Mouse (Mus musculus) heart, postnatal 0 days (tissue): ENCODE data around the gene Eif4e2. TPM values are rescaled to one million over a fixed set of nuclear protein-coding genes. Genes with fewer than 3 reads are reported as not detected.

Experiments
- ATAC-seq: fragments of 200-750 bp; cut with Nextera tagmentation; 2 replicates; pipeline ENCODE4 v1.8.0; 2017; ENCODE audit warnings: low read depth, moderate number of reproducible peaks, moderate library complexity; ENCODE audit not compliant: insufficient read depth
- DNase-seq: peaks from one replicate; pipeline ENCODE4 v3.0.0-alpha.2; 2016; ENCODE audit warnings: low spot score
- H3K27ac ChIP-seq: fragments of 300-500 bp; sonication (generic); 2 replicates; pipeline ENCODE4 v1.5.1; 2014; ENCODE audit warnings: low read depth, mild to moderate bottlenecking
- H3K27me3 ChIP-seq: fragments of 300-500 bp; sonication (generic); 2 replicates; pipeline ENCODE4 v1.6.1; 2014; ENCODE audit warnings: low read length, mixed read lengths; ENCODE audit not compliant: control insufficient read depth, insufficient read depth
- H3K36me3 ChIP-seq: fragments of 300-500 bp; sonication (generic); replicated peaks from 2 replicates; pipeline ENCODE4 v1.6.1; 2014; ENCODE audit warnings: low read length, mixed read lengths; ENCODE audit not compliant: control insufficient read depth, insufficient read depth
- H3K4me1 ChIP-seq: fragments of 300-500 bp; sonication (generic); 2 replicates; pipeline ENCODE4 v1.6.1; 2014; ENCODE audit warnings: antibody characterized with exemption; ENCODE audit not compliant: control insufficient read depth, insufficient read depth
- H3K4me2 ChIP-seq: fragments of 300-500 bp; sonication (generic); 2 replicates; pipeline ENCODE4 v1.6.1; 2014; ENCODE audit warnings: low read depth, mild to moderate bottlenecking, low read length, moderate library complexity
- H3K4me3 ChIP-seq: fragments of 300-500 bp; sonication (generic); 2 replicates; pipeline ENCODE4 v1.5.1; 2014; ENCODE audit warnings: low read depth, low read length
- H3K9ac ChIP-seq: fragments of 300-500 bp; sonication (generic); replicated peaks from 2 replicates; pipeline ENCODE4 v1.6.1; 2014; ENCODE audit warnings: low read depth, low read length, mixed read lengths
- H3K9me3 ChIP-seq: fragments of 300-500 bp; sonication (generic); replicated peaks from 2 replicates; pipeline ENCODE4 v1.6.1; 2016; ENCODE audit warnings: low read length; ENCODE audit not compliant: control insufficient read depth
- CTCF ChIP-seq: IDR thresholded peaks from 2 replicates; pipeline ENCODE4 v1.5.1; 2016; ENCODE audit warnings: antibody characterized with exemption, control low read depth, low read depth
- EP300 ChIP-seq: IDR thresholded peaks from 2 replicates; pipeline ENCODE4 v1.6.1; 2016; ENCODE audit warnings: antibody characterized with exemption, low read depth
- WGBS: fragments of 180-500 bp; shearing (Covaris S2); extraction: QIAGEN DNeasy Blood & Tissue Kit; methylation state at CpG from one replicate; pipeline ENCODE4 v1.1.7; 2014; 5-methylcytosine and 5-hydroxymethylcytosine counted together
- polyA plus RNA-seq: library from polyadenylated mRNA; unstranded; fragments of >200 nt; fragmentation: Nextera tagmentation; extraction: Ambion mirVana; gene quantifications from 2 replicates; pipeline ENCODE4 v1.2.1, GENCODE M21; 2015
- total RNA-seq: library from RNA; depleted of rRNA; stranded (reverse); fragments of >200 nt; gene quantifications from 2 replicates; pipeline ENCODE4 v1.2.3, GENCODE M21; 2014; ENCODE audit warnings: low replicate concordance

The Eif4e2 gene
- total and polyA plus RNA-seq, 2 experiments from 2014 or later, result 54.9 to 80.9 TPM

GRCm38 (mm10) chr1:87190429-87190828 is 23.3 kb upstream of the Eif4e2 start, which contains the start of gene Chrnd:
TSS of gene Chrnd (plus strand) at chr1:87190607.
- no peaks in the 10 kb centered on the region for H3K4me1 ChIP-seq
- DNase-seq (no peak), ATAC-seq (no peak)
- 32% methylated on average over 4 of the region's 4 CpGs for WGBS
- H3K9me3 ChIP-seq, result no peaks in the 10 kb centered on the region
- H3K27me3 ChIP-seq, result peaks cover 38% of the 10 kb centered on the region
- no peaks in the 10 kb centered on the region for H3K36me3 ChIP-seq
- H3K4me2 ChIP-seq, result no peak within 1 kb of the TSS
- H3K27ac ChIP-seq, result no peak within 1 kb of the TSS
- no peak for TF ChIP-seq EP300
- TF ChIP-seq CTCF, result no peak
- no peak within 1 kb of the TSS for H3K4me3 ChIP-seq
- no peak within 1 kb of the TSS for H3K9ac ChIP-seq

GRCm38 (mm10) chr1:87197296-87197695 is 16.4 kb upstream of the Eif4e2 start:
- no peak for DNase-seq
- H3K27ac ChIP-seq, result no peak overlapping the region
- no peak overlapping the region for H3K4me3 ChIP-seq
- no peak overlapping the region for H3K4me2 ChIP-seq
- H3K9ac ChIP-seq, result no peak overlapping the region
- no peaks in the 10 kb centered on the region for H3K36me3 ChIP-seq
- ATAC-seq, result no peak
- no peaks in the 10 kb centered on the region for H3K9me3 ChIP-seq
- H3K27me3 ChIP-seq, result no peaks in the 10 kb centered on the region
- 62% methylated on average over 9 of the region's 9 CpGs for WGBS
- TF ChIP-seq EP300 (no peak), CTCF (no peak)
- H3K4me1 ChIP-seq, result peaks cover 6% of the 10 kb centered on the region; the same call in 1 of the 2 replicates

GRCm38 (mm10) chr1:87198119-87199065 is 15.3 kb upstream of the Eif4e2 start:
- no peak overlapping the region for H3K9ac ChIP-seq
- no peak overlapping the region for H3K27ac ChIP-seq
- WGBS, result 51% methylated on average over 12 of the region's 12 CpGs
- ATAC-seq, result no peak
- no peaks in the 10 kb centered on the region for H3K27me3 ChIP-seq
- no peak for TF ChIP-seq CTCF
- TF ChIP-seq EP300, result no peak
- DNase-seq, result no peak
- no peaks in the 10 kb centered on the region for H3K9me3 ChIP-seq
- H3K4me1 ChIP-seq, result peaks cover 6% of the 10 kb centered on the region; the same call in 1 of the 2 replicates
- no peak overlapping the region for H3K4me2 ChIP-seq
- H3K4me3 ChIP-seq, result no peak overlapping the region
- no peaks in the 10 kb centered on the region for H3K36me3 ChIP-seq

GRCm38 (mm10) chr1:87200811-87201210 is 12.9 kb upstream of the Eif4e2 start:
- ATAC-seq, result peak; percentile 57
- H3K4me2 ChIP-seq, result no peak overlapping the region
- no peak overlapping the region for H3K27ac ChIP-seq
- peaks cover 1% of the 10 kb centered on the region; the same call in 1 of the 2 replicates for H3K27me3 ChIP-seq
- H3K4me1 ChIP-seq, result peaks cover 6% of the 10 kb centered on the region; the same call in 1 of the 2 replicates
- no peaks in the 10 kb centered on the region for H3K36me3 ChIP-seq
- H3K9ac ChIP-seq, result no peak overlapping the region
- DNase-seq, result peak; percentile 20
- WGBS, result 14% methylated on average over 2 of the region's 2 CpGs
- TF ChIP-seq CTCF (no peak), EP300 (no peak)
- no peak overlapping the region for H3K4me3 ChIP-seq
- H3K9me3 ChIP-seq, result no peaks in the 10 kb centered on the region

GRCm38 (mm10) chr1:87201848-87202247 is 11.9 kb upstream of the Eif4e2 start:
- DNase-seq, result no peak
- H3K4me3 ChIP-seq, result no peak overlapping the region
- H3K27ac ChIP-seq, result no peak overlapping the region
- H3K9ac ChIP-seq, result no peak overlapping the region
- H3K4me2 ChIP-seq, result no peak overlapping the region
- no peaks in the 10 kb centered on the region for H3K36me3 ChIP-seq
- H3K4me1 ChIP-seq, result peaks cover 6% of the 10 kb centered on the region; the same call in 1 of the 2 replicates
- TF ChIP-seq CTCF, result no peak
- no peak for TF ChIP-seq EP300
- H3K27me3 ChIP-seq, result peaks cover 11% of the 10 kb centered on the region
- 16% methylated on average over 1 of the region's 1 CpGs for WGBS
- no peak for ATAC-seq
- no peaks in the 10 kb centered on the region for H3K9me3 ChIP-seq
